10 mouse cellular contexts compared by ENCODE assay signal in genomic region chr3:51531473-51532281, GRCm38 (mm10). TPM values are rescaled to one million over a fixed set of nuclear protein-coding genes. Genes with fewer than 3 reads are reported as not detected.
DNase-seq lines count a peak whose midpoint lies in the region; ATAC-seq and TF ChIP-seq lines count a peak whose summit lies in the region.
"Had no signal": no experiment of that assay in that cellular context is flagged by ENCODE, and none has a peak within 500 bp of the region (broad histone marks: within the 10 kb centered on the region; RNA-seq: fewer than 3 reads in every experiment).

No protein-coding gene starts in this region.

- no peak for ATAC-seq in midbrain, postnatal 0 days (ENCODE audit: low FRiP score)
- ATAC-seq in frontal cortex, adult (ENCODE audit: low TSS enrichment): no peak
- no peak for ATAC-seq in monocyte, adult 5-6 weeks (replicated peaks; ENCODE audit: insufficient number of reproducible peaks, low FRiP score, low TSS enrichment, poor library complexity, severe bottlenecking)

- H3K27ac ChIP-seq in midbrain, postnatal 0 days (ENCODE audit: low read depth, low read length): peak overlapping the region; percentile 33; the same call in 1 of the 2 replicates

- H3K36me3 ChIP-seq in midbrain, postnatal 0 days (ENCODE audit: insufficient read depth, low read length): peaks cover 58% of the 10 kb centered on the region

- H3K4me3 ChIP-seq in midbrain, postnatal 0 days (ENCODE audit: low read depth, low read length): no peak overlapping the region
- H3K4me3 ChIP-seq: erythroblast, embryonic 14.5 days; myocyte had no signal

- no peak for TF ChIP-seq CTCF in midbrain, postnatal 0 days (IDR thresholded peaks at IDR 0.05)

- 70% methylated on average over 13 of the region's 13 CpGs for WGBS in midbrain, postnatal 0 days

- DNase-seq in left cerebral cortex, postnatal 14 days (ENCODE audit: low spot score in 2 of 2): peak; percentile 42 to 55
- no peak for DNase-seq in left cerebral cortex, adult 18-20 months (ENCODE audit: low spot score in 2 of 2)
- DNase-seq in cerebellum, adult 11 months: peak; percentile 84
- DNase-seq in heart, postnatal 25 days (ENCODE audit: low spot score): peak; percentile 35
- DNase-seq in layer of hippocampus, postnatal 14 days (ENCODE audit: low spot score in 2 of 2): peak; percentile 50 to 72
- peak; percentile 79 for DNase-seq in midbrain, postnatal 0 days (ENCODE audit: low spot score)

- no peaks in the 10 kb centered on the region for H3K9me3 ChIP-seq in midbrain, postnatal 0 days (ENCODE audit: low read length)

- H3K4me1 ChIP-seq in midbrain, postnatal 0 days (ENCODE audit: insufficient read depth, low read length): no peaks in the 10 kb centered on the region

- no peak overlapping the region for H3K4me2 ChIP-seq in midbrain, postnatal 0 days (ENCODE audit: low read depth, low read length, poor library complexity, severe bottlenecking)

- H3K27me3 ChIP-seq in midbrain, postnatal 0 days (ENCODE audit: insufficient read depth, low read length): no peaks in the 10 kb centered on the region

- intact Hi-C loops in left cerebral cortex, postnatal 14 days (cut with DNase I): no loop called here
- intact Hi-C loops in heart, postnatal 25 days (cut with DNase I): no loop called here

- H3K9ac ChIP-seq in midbrain, postnatal 0 days (replicated peaks; ENCODE audit: low read length, poor library complexity, severe bottlenecking): no peak overlapping the region

RNA-seq across cellular contexts. Expression of gene Setd7, which starts 29.0 kb away (rescaled TPM):
- total RNA-seq in left cerebral cortex, postnatal 14 days (2021): 10 to 100 TPM; 76.1 to 80.7 TPM
- total RNA-seq in left cerebral cortex, adult 18-20 months (2021): 100 to 1,000 TPM; 125 to 129 TPM
- total RNA-seq in heart, postnatal 25 days (2021): 10 to 100 TPM; 55.4 to 64.8 TPM
- 10 to 100 TPM; 88.8 to 95.4 TPM for total RNA-seq in layer of hippocampus, postnatal 14 days (2021)
- total RNA-seq in midbrain, postnatal 0 days (2014; rRNA removed): 11.7 and 16.1 TPM in 2 replicates
- 1.1 and 2.7 TPM in 2 replicates for polyA plus RNA-seq in midbrain, postnatal 0 days (2015; fragmentation: Nextera tagmentation; extraction: Ambion mirVana)
- 17.5 to 30.9 TPM (median 24.9 TPM) in 3 replicates for total RNA-seq in monocyte, adult 5-6 weeks (2017)

RNA-seq across cellular contexts. Expression of gene Rab33b, which starts 48.0 kb away (rescaled TPM):
- total RNA-seq in left cerebral cortex, postnatal 14 days (2021): 10 to 100 TPM; 21.1 to 21.7 TPM
- total RNA-seq in left cerebral cortex, adult 18-20 months (2021): 10 to 100 TPM; 18.5 to 20.9 TPM
- 1 to 10 TPM; 7.9 to 9.4 TPM for total RNA-seq in heart, postnatal 25 days (2021)
- 10 to 100 TPM; 24.0 to 27.1 TPM for total RNA-seq in layer of hippocampus, postnatal 14 days (2021)
- total RNA-seq in midbrain, postnatal 0 days (2014; rRNA removed): 24.2 and 28.6 TPM in 2 replicates
- 29.5 and 30.9 TPM in 2 replicates for polyA plus RNA-seq in midbrain, postnatal 0 days (2015; fragmentation: Nextera tagmentation; extraction: Ambion mirVana)
- 34.2 to 41.6 TPM (median 36.8 TPM) in 3 replicates for total RNA-seq in monocyte, adult 5-6 weeks (2017)

Comparison
In these comparisons a context has a peak if more than half of its experiments do, and no peak if none do; other contexts are left out.
1. DNase-seq: peak in left cerebral cortex, postnatal 14 days (2 of 2), cerebellum, adult 11 months (single experiment), heart, postnatal 25 days (single experiment), layer of hippocampus, postnatal 14 days (2 of 2) and midbrain, postnatal 0 days (single experiment); none in left cerebral cortex, adult 18-20 months (0 of 2).